Mouse (Mus musculus) macrophage (primary cell): ENCODE measurements around the gene Babam2. TPM values are rescaled to one million over a fixed set of nuclear protein-coding genes. Genes with fewer than 3 reads are reported as not detected.
A peak's percentile ranks its signal among the peaks of the same experiment; 100 is the strongest.

Source experiments
- H3K27ac ChIP-seq: fragments of 350-480 bp; formaldehyde crosslinking; 2 replicates; pipeline ENCODE4 v1.9.0; 2021
- H3K36me3 ChIP-seq: fragments of 350-480 bp; formaldehyde crosslinking; 2 replicates; pipeline ENCODE4 v1.9.0; 2021; ENCODE audit errors: inconsistent target
- H3K4me3 ChIP-seq: fragments of 350-480 bp; formaldehyde crosslinking; 2 replicates; pipeline ENCODE4 v1.9.0; 2021; ENCODE audit errors: inconsistent target
- H3K79me2 ChIP-seq: fragments of 350-480 bp; formaldehyde crosslinking; 2 replicates; pipeline ENCODE4 v1.9.0; 2021; ENCODE audit errors: inconsistent target
- WGBS: methylation state at CpG from one replicate; pipeline ENCODE4 v1.1.7; 2026; ENCODE audit warnings: inconsistent platforms; ENCODE audit not compliant: missing documents; 5-methylcytosine and 5-hydroxymethylcytosine counted together
- polyA plus RNA-seq: library from polyadenylated mRNA; stranded (reverse); fragments of 250-400 nt; gene quantifications from 3 replicates; pipeline ENCODE4 v1.2.4, GENCODE M21; 2018; ENCODE audit warnings: inconsistent platforms

The Babam2 gene
- polyA plus RNA-seq, 1 experiment from 2014 or later, result 78.4 TPM

DNA sequence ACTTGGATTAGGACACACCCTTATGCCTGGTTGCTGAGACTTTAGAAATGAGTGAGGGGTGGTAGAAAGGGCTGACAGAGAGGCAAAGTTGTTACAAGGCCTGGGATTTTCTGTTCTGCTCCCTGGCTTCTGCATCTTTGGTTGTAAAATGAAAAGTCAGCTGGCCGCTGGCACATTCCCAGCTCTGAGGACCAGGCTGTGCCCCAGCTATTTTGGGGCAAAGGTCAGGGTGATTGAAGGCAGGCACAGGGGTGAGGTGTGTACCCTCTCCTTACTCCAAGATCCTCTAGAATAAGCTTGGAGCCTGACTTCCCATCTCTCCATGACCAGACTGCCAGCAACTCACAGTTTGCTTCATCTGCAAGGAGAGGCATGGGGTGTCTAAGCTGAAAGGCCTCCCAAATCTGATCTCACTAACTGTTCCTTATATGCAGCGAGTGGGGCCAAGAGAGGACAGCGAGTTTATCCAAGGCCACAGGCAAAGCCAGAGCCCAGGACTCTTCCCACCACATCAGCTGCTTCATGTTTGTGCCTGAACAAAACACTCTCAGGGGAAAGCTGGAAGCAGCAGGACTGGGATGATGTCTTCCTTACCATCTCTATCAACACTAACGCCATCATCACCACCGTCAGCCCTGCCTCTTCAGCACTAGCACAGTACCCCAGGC lies 409.1 kb downstream of the Babam2 start:
- Histone ChIP-seq H3K27ac (no peak overlapping the region), H3K36me3 (no peaks in the 10 kb centered on the region), H3K4me3 (no peak overlapping the region), H3K79me2 (no peaks in the 10 kb centered on the region)
- WGBS, result 94% methylated on average over 5 of the region's 5 CpGs

GRCm38 (mm10) chr5:32110651-32111050 lies 413.2 kb downstream of the Babam2 start:
- Histone ChIP-seq H3K27ac (no peak overlapping the region), H3K4me3 (no peak overlapping the region), H3K79me2 (no peaks in the 10 kb centered on the region), H3K36me3 (no peaks in the 10 kb centered on the region)
- WGBS, result no CpG with 5 or more reads among the region's 4 CpGs

DNA sequence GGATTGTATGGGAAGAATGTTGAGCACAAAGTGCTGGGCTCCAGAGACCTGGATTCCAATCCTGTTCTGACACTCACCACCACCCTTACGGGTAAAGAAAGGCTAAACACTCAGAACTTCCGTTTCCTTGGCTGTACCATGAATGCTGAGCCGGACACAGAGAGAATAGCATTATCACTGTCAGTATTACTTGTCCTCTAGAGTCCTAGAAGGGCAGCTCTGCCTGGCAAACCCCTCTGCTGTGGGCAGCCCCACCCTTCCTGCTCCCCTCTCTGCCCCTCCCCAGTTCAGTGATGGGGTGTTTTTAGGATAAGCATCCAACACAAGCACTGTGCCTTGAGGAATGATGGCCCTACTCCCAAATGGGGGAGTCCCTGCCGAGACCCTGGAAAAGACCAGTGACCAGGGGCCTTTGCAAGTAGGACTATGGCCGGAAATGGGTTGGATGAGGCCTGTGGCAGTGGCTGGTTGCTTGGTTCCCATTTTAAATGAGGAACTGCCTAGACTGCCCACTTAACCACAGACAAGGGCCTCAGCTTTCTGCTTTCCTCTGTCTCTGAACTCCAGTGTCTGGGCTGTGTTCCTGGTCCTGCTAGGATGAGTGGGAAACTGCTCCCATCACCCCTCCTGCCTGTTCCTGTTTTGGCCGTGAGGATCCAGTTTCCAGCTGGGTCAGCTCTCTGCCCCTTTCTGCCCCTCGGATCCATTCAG lies 414.9 kb downstream of the Babam2 start:
- Histone ChIP-seq H3K27ac (peak overlapping the region; percentile 74), H3K4me3 (no peak overlapping the region), H3K79me2 (no peaks in the 10 kb centered on the region), H3K36me3 (no peaks in the 10 kb centered on the region)
- 12% methylated on average over 7 of the region's 7 CpGs for WGBS

- 93% methylated on average over 11 of the region's 11 CpGs for WGBS
- Histone ChIP-seq H3K36me3 (no peaks in the 10 kb centered on the region), H3K27ac (no peak overlapping the region), H3K4me3 (no peak overlapping the region), H3K79me2 (no peaks in the 10 kb centered on the region)
These were observed 423.5 kb downstream of the Babam2 start for GRCm38 (mm10) chr5:32120901-32121376.

DNA sequence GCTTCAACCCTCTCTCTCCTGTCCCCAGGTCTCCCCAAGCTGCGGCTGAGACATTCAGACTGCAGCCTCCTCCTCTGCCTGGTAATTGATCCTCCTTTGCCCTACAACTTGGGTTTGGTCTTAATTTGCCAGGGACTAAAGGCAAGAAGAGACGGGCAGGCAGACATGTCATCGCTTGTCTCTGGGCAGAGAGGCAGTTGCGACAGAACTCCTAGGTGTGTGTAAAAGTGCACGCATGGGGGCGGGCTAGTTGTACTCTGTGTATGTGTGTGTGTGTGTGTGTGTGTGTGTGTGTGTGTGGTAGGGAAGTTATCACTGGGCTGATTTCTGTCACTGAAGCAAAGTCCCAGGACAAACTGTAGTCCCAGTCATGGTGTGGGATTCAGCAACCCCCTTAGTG lies 424.5 kb downstream of the Babam2 start:
- Histone ChIP-seq H3K4me3 (no peak overlapping the region), H3K36me3 (no peaks in the 10 kb centered on the region), H3K27ac (peak overlapping the region; percentile 28), H3K79me2 (no peaks in the 10 kb centered on the region)
- WGBS, result 54% methylated on average over 6 of the region's 6 CpGs

GRCm38 (mm10) chr5:32122363-32122762 lies 424.9 kb downstream of the Babam2 start:
- Histone ChIP-seq H3K4me3 (no peak overlapping the region), H3K79me2 (no peaks in the 10 kb centered on the region), H3K27ac (peak overlapping the region; percentile 28), H3K36me3 (no peaks in the 10 kb centered on the region)
- WGBS, result 11% methylated on average over 5 of the region's 5 CpGs

GRCm38 (mm10) chr5:32124957-32125356 lies 427.5 kb downstream of the Babam2 start:
- Histone ChIP-seq H3K27ac (no peak overlapping the region), H3K79me2 (no peaks in the 10 kb centered on the region), H3K36me3 (no peaks in the 10 kb centered on the region), H3K4me3 (no peak overlapping the region)
- 98% methylated on average over 6 of the region's 6 CpGs for WGBS

GRCm38 (mm10) chr5:32127226-32127625 lies 429.7 kb downstream of the Babam2 start:
- no peak overlapping the region for H3K27ac ChIP-seq
- 100% methylated on average over 3 of the region's 3 CpGs for WGBS

GRCm38 (mm10) chr5:32127927-32128326 lies 430.4 kb downstream of the Babam2 start:
- no peak overlapping the region for H3K4me3 ChIP-seq
- WGBS, result 52% methylated on average over 3 of the region's 3 CpGs
- no peaks in the 10 kb centered on the region for H3K36me3 ChIP-seq
- H3K79me2 ChIP-seq, result no peaks in the 10 kb centered on the region
- no peak overlapping the region for H3K27ac ChIP-seq

More at GRCm38 (mm10) chr5:32127226-32127625, 429.7 kb downstream of the Babam2 start:
- Histone ChIP-seq H3K36me3 (no peaks in the 10 kb centered on the region), H3K4me3 (no peak overlapping the region), H3K79me2 (no peaks in the 10 kb centered on the region)

DNA sequence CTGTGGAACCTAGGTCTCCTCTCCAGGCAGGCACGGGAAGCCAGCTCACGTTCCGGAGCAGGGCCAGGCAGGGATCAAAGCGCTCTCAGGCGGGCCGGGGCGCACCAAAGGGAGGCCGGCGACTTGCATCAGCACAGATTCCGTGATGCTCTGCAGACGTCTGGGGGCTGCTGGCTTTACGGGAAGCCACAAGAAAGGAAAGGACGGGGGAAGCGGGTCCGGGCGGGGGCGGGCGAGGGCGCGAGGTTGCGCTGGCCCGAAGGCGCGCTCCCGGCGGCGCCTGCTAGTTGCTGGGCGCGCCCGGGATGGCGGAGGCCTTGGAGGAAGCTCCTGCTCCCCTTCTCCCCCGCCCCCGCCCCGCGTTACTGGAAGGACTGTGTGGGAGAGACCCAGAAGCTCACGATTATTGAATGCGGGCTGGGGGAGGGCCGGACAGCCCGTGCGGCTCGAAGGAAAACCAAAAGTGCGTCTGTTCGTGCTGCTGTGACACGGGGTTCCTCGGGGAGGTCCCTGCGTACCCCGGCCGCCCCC lies 435.6 kb downstream of the Babam2 start:
- WGBS, result 2% methylated on average over 24 of the region's 48 CpGs
- Histone ChIP-seq H3K4me3 (peak overlapping the region; percentile 45), H3K36me3 (no peaks in the 10 kb centered on the region), H3K27ac (no peak overlapping the region), H3K79me2 (peaks cover 14% of the 10 kb centered on the region)

- Histone ChIP-seq H3K27ac (no peak overlapping the region), H3K4me3 (peak overlapping the region; percentile 45), H3K36me3 (no peaks in the 10 kb centered on the region), H3K79me2 (peaks cover 20% of the 10 kb centered on the region)
- 2% methylated on average over 20 of the region's 20 CpGs for whole genome bisulfite sequencing
These were observed 436.1 kb downstream of the Babam2 start for GRCm38 (mm10) chr5:32133549-32134004.

GRCm38 (mm10) chr5:32134051-32134732 lies 436.7 kb downstream of the Babam2 start:
- WGBS, result 15% methylated on average over 20 of the region's 21 CpGs
- Histone ChIP-seq H3K79me2 (peaks cover 23% of the 10 kb centered on the region), H3K36me3 (no peaks in the 10 kb centered on the region), H3K4me3 (peak overlapping the region; percentile 45), H3K27ac (no peak overlapping the region)
